Mouse (Mus musculus) kidney, adult 2 months (tissue): ENCODE results near the gene Zscan4c.
"Not testable (repeated sequence)": the region's sequence is repeated elsewhere in the genome, so short reads cannot be mapped to it uniquely, and the experiment has no call there.

Experiments used
- CTCF ChIP-seq: fragments of 200-500 bp; conservative IDR thresholded peaks from 2 replicates; pipeline ENCODE4 v1.5.1; 2011; ENCODE audit warnings: low read depth, mild to moderate bottlenecking, control low read depth, low read length, moderate library complexity, mixed read lengths; ENCODE audit not compliant: insufficient read depth, insufficient read length
- POLR2A ChIP-seq: fragments of 200-500 bp; IDR thresholded peaks from one replicate; pipeline ENCODE4 v1.6.1; 2011; ENCODE audit warnings: low read depth, low read length, control low read depth

- not testable (repeated sequence) for TF ChIP-seq POLR2A, CTCF
These were observed at the start of gene Zscan4c for GRCm38 (mm10) chr7:11005445-11005844.
